Mouse (Mus musculus): ENCODE measurements at regions not wholly inside any gene's neighbourhood (a gene's known extent, or its start where the extent isn't known, plus 50 kb on each side); places are given as distances from the start of the nearest gene placed in this dataset.

DNA sequence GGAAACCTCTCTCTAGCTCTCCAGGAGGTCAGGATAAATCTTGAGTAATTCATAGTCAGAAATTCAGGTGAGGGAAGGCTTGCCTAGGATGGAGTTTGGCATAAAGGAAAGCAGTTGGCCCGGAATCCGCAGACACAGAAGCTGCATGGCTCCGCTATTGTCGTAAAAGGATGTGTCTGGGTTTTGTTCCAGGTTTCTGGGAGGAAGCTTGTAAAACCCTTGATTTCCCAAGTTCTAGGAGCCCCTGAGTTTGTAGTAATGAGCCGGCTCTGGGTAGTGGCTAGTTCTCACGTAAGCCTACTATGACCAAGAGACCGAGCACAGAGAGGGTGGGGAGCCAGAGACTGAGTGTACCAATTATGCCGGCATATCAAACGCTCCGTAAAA, 52.7 kb upstream of the Gm21915 start:
- DNase-seq (ENCODE audit: low spot score in 2 of 2): peak in 1 of 2 experiments; percentile 53
- intact Hi-C loops (cut with DNase I): loop anchor here (5.0 kb wide), 1 partner anchor 135 kb away; no protein-coding TSS in a partner anchor

GRCm38 (mm10) chr9:40617036-40617675, 53.3 kb upstream of the Gm21915 start:
- DNase-seq (ENCODE audit: low spot score in 2 of 2): peak in 1 of 2 experiments; percentile 61
- intact Hi-C loops (cut with DNase I): loop anchor here (5.0 kb wide), 1 partner anchor 135 kb away; no protein-coding TSS in a partner anchor

- DNase-seq (ENCODE audit: low spot score in 2 of 2): peak; percentile 81 to 87
- intact Hi-C loops (cut with DNase I): loop anchor here (5.0 kb wide), 1 partner anchor 136 kb away; no protein-coding TSS in a partner anchor
Measured at GRCm38 (mm10) chr9:40616426-40617035, 53.9 kb upstream of the Gm21915 start.

DNA sequence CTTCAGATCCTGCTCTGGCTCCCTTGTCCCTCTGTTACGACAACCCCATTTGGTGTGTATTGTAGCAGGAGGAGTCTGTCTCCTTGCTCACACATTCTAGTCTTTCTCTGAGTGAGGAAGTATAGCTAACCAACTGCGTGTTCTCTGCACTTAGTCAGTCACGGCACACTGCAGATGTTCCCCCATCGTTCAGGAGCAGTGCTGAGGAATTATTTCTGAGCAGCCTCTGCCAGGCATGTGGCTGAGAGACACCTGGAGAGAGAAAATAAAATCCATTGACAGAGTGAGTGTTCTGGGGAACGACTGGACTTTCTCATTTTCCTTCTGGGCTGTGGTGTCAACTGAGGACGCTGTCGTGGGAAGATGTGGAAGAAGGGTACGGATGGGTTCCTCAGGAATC, 54.5 kb upstream of the Gm21915 start:
- DNase-seq (ENCODE audit: low spot score in 2 of 2): peak in 1 of 2 experiments; percentile 43
- intact Hi-C loops (cut with DNase I): loop anchor here (5.0 kb wide), 1 partner anchor 136 kb away; no protein-coding TSS in a partner anchor

GRCm38 (mm10) chr9:40614071-40614470, 56.3 kb upstream of the Gm21915 start:
- intact Hi-C loops (cut with DNase I): no loop called here
- DNase-seq (ENCODE audit: low spot score in 2 of 2): no peak

DNA sequence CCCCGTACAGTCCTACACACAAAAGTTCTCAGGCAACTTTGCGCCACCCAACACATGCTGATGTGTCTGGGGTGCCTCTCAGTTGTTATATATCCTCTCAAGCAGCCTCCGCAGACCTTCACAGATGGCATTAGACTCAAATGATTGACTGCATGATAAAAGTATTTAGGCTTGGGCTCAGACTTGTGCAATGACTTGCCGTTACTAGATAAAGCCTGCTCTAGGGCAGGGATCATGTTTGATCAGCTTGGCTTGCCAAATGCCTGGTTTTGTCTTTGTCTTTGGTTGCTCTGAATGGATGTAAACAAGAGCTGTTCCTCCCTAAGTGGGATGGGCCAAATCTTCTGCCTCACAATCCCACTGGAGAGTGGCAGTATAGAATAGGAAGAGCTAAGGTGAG, 57.2 kb upstream of the Gm21915 start:
- intact Hi-C loops (cut with DNase I): no loop called here
- peak in 1 of 2 experiments; percentile 49 for DNase-seq (ENCODE audit: low spot score in 2 of 2)

- DNase-seq (ENCODE audit: low spot score in 2 of 2): peak in 1 of 2 experiments; percentile 70
- intact Hi-C loops (cut with DNase I): no loop called here
Measured at GRCm38 (mm10) chr9:40612755-40613154, 57.7 kb upstream of the Gm21915 start.

DNA sequence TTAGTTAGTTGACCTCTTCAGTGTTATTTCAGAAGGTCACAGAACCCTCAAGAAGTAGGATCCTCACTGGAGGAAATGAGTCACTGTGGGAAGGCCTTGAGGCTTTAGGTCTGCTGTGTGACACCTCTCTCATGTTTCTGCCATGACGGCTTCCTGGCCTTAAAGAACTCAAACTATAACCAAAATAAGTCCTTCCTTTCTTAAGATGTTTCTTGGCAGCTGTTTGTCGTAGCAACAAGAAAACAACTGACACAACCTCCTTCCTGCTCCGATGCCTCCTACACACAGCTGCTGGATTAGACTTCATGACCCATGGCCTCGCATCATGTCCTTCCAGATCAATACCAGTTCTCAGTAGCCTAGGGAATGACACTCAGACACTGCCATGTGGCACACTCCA, 58.1 kb upstream of the Gm21915 start:
- no peak for DNase-seq (ENCODE audit: low spot score in 2 of 2)
- intact Hi-C loops (cut with DNase I): no loop called here

- no peak for DNase-seq (ENCODE audit: low spot score in 2 of 2)
- intact Hi-C loops (cut with DNase I): no loop called here
Measured at GRCm38 (mm10) chr9:40611626-40612025, 58.8 kb upstream of the Gm21915 start.

DNA sequence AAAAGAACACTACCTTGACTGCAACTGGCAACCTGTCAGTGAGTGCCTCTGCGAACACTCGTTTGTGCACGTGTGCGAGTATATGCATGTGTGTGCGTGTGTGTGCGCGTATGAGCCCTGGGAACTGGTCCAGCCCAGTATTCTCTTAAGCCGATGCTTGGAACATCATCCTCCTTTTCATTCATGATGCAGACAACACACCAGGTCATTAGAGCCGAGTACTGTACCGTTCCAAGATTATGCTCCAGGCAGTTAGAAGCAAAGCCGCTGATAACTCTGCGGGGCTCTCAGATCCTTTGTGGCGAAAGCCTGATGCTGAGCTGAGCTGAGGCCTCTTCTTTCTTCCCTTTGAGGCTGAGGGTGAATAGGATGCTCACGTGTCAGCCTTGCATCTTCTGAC, 61.8 kb upstream of the Gm21915 start:
- intact Hi-C loops (cut with DNase I): no loop called here
- no peak for DNase-seq (ENCODE audit: low spot score in 2 of 2)

- no peak for DNase-seq (ENCODE audit: low spot score in 2 of 2)
- intact Hi-C loops (cut with DNase I): no loop called here
Measured at GRCm38 (mm10) chr9:40607941-40608340, 62.5 kb upstream of the Gm21915 start.

- no peak for DNase-seq (ENCODE audit: low spot score in 2 of 2)
- intact Hi-C loops (cut with DNase I): no loop called here
Measured at GRCm38 (mm10) chr9:40603521-40603920, 66.9 kb upstream of the Gm21915 start.

DNA sequence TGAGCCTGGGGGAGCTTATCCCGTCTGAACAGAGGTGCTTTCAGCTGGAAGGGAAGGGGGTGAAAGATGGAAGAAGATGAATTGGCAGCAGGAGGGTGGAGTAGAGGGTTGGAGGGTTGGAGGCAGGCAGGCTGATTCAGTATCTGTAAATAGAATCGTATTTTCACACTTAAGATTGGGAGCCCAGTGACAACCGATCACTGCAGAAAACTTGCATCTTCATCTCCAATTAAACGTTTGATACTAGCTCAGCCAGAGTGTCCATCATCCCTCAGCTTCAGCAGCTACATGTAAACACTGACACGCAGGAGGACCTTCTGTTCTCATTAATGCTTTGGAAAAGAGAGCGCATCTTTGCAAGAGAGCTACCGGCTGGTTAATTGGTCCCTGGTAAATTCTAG, 67.2 kb upstream of the Gramd1b start:
- peak; percentile 33 to 62 for DNase-seq (ENCODE audit: low spot score in 2 of 2)

DNA sequence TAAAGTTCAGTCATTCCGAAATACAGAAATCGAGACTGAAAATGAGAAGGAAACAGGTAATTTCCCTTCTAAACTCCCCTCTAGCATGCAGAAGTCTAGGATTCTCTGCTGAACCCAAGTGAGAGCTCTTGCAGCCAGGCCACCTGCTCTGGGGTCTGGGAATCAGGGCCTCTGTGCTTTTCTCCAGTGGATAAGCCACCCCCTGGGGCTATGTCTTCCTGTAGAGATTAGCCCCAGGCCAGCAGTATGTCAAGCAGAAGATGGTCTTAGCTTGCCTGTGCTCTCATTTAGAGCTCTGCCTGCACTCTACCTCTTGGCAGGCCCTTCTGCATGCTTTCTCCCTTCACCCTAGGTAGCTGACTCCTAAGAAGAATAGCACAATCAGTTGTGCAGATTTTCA, 56.2 kb upstream of the Gramd1b start:
- intact Hi-C loops (cut with DNase I): loop anchor here (10.0 kb wide), 1 partner anchor 353 kb away; no protein-coding TSS in a partner anchor
- DNase-seq (ENCODE audit: low spot score in 2 of 2): no peak

More for the DNA sequence above, 67.2 kb upstream of the Gramd1b start:
- intact Hi-C loops (cut with DNase I): no loop called here

GRCm38 (mm10) chr9:40586581-40586980, 55.4 kb upstream of the Gramd1b start:
- intact Hi-C loops (cut with DNase I): loop anchor here (10.0 kb wide), 1 partner anchor 352 kb away; no protein-coding TSS in a partner anchor
- no peak for DNase-seq (ENCODE audit: low spot score in 2 of 2)

- peak; percentile 83 to 93 for DNase-seq (ENCODE audit: low spot score in 2 of 2)
- intact Hi-C loops (cut with DNase I): loop anchor here (1.0 to 10.0 kb wide), 4 partner anchors 51 to 349 kb away; partner anchors contain the start of gene Gramd1b
Measured at GRCm38 (mm10) chr9:40583554-40583953, 52.4 kb upstream of the Gramd1b start.

GRCm38 (mm10) chr9:40581854-40582253, 50.7 kb upstream of the Gramd1b start:
- intact Hi-C loops (cut with DNase I): loop anchor here (5.0 to 10.0 kb wide), 2 partner anchors 50 to 347 kb away; partner anchors contain the start of gene Gramd1b
- DNase-seq (ENCODE audit: low spot score in 2 of 2): no peak
